Mouse (Mus musculus): ENCODE data around the gene Gm9936. TPM values are rescaled to one million over a fixed set of nuclear protein-coding genes. Genes with fewer than 3 reads are reported as not detected.

Gene Gm9936
- total RNA-seq, 2 experiments from 2014 or later: 0.14 to 0.17 TPM

Small RNAs within 50 kb of the gene (microRNA-seq; reads per million reads assigned to microRNA genes)
- gene Mir6240: 13.9 reads per million, percentile 25 among the genes with 10 or more reads in this experiment

Other genes with a start within 250 kb of the Gm9936 start
- 1 to 10 TPM; 2.4 to 8.0 TPM for gene Trpv4, start 200.3 kb downstream of the Gm9936 start, total RNA-seq (2021)
- gene Gltp, start 167.7 kb downstream of the Gm9936 start, total RNA-seq (2021): 10 to 100 TPM; 49.5 to 53.4 TPM
- gene Tchp, start 150.9 kb downstream of the Gm9936 start, total RNA-seq (2021): 10 to 100 TPM; 16.3 to 16.9 TPM
- 100 to 1,000 TPM; 105 to 111 TPM for gene Ankrd13a, start 84.0 kb downstream of the Gm9936 start, total RNA-seq (2021)
- gene Git2, start 83.2 kb downstream of the Gm9936 start, total RNA-seq (2021): 10 to 100 TPM; 56.2 to 59.5 TPM
- 10 to 100 TPM; 88.4 to 91.9 TPM for gene 1500011B03Rik, start 35.2 kb downstream of the Gm9936 start, total RNA-seq (2021)
- not detected for gene 4930519G04Rik, start 5.0 kb downstream of the Gm9936 start, total RNA-seq (2021)
- 10 to 100 TPM in 1 of 2 experiments, 1 to 10 TPM in 1; 9.9 to 12.2 TPM for gene Oasl2, start 38.3 kb upstream of the Gm9936 start, total RNA-seq (2021)
- gene Oasl1, start 64.6 kb upstream of the Gm9936 start, total RNA-seq (2021): 1 to 10 TPM; 1.0 to 1.2 TPM
- gene 2210016L21Rik, start 83.5 kb upstream of the Gm9936 start, total RNA-seq (2021): 10 to 100 TPM; 50.7 to 59.0 TPM
- gene Hnf1a, start 112.4 kb upstream of the Gm9936 start, total RNA-seq (2021): 1 to 10 TPM; 1.8 to 4.4 TPM
- 10 to 100 TPM; 91.7 to 92.3 TPM for gene Sppl3, start 152.5 kb upstream of the Gm9936 start, total RNA-seq (2021)
- under 1 TPM in 1 of 2 experiments, not detected in 1; 0.73 TPM for gene Gm10401, start 239.6 kb upstream of the Gm9936 start, total RNA-seq (2021)

All from adrenal gland, postnatal 4 days (tissue).